Mouse (Mus musculus) megakaryocyte, embryonic 14.5 days (primary cell): Measurements from ENCODE around the gene S100a1.

Experiments
- FLI1 ChIP-seq: IDR thresholded peaks from 2 replicates; pipeline ENCODE4 v1.6.1; 2012; ENCODE audit warnings: low read length, inconsistent platforms, mixed read lengths
- GATA1 ChIP-seq: IDR thresholded peaks from 3 replicates; pipeline ENCODE4 v1.6.1; 2012; ENCODE audit warnings: mixed read lengths, low read length, inconsistent platforms, borderline replicate concordance

- no peak for TF ChIP-seq GATA1
- TF ChIP-seq FLI1 = no peak
Measured at GRCm38 (mm10) chr3:90486998-90487397, 27.2 kb downstream of the S100a1 start.
